Mouse (Mus musculus) testis, adult 2 months (tissue): Measurements from ENCODE around the gene Gm9046. TPM values are rescaled to one million over a fixed set of nuclear protein-coding genes. Genes with fewer than 3 reads are reported as not detected.

Source experiments
- H3K27ac ChIP-seq: fragments of 200-500 bp; 2 replicates; pipeline ENCODE4 v1.5.1; 2012; ENCODE audit warnings: low read depth, low read length; ENCODE audit not compliant: control insufficient read depth, insufficient read depth
- H3K27me3 ChIP-seq: fragments of 200-500 bp; 2 replicates; pipeline ENCODE4 v1.6.1; 2012; ENCODE audit warnings: mild to moderate bottlenecking, low read length, moderate library complexity; ENCODE audit not compliant: control insufficient read depth, insufficient read depth
- H3K36me3 ChIP-seq: fragments of 200-500 bp; 2 replicates; pipeline ENCODE4 v1.6.1; 2012; ENCODE audit warnings: mild to moderate bottlenecking, low read length; ENCODE audit not compliant: control insufficient read depth, insufficient read depth
- H3K4me1 ChIP-seq: fragments of 200-500 bp; 2 replicates; pipeline ENCODE4 v1.6.1; 2012; ENCODE audit warnings: low read length; ENCODE audit not compliant: control insufficient read depth, insufficient read depth
- H3K4me3 ChIP-seq: fragments of 200-500 bp; 2 replicates; pipeline ENCODE4 v1.5.1; 2012; ENCODE audit warnings: low read depth, mild to moderate bottlenecking, low read length, moderate library complexity, mixed read lengths; ENCODE audit not compliant: control insufficient read depth
- CTCF ChIP-seq: fragments of 200-500 bp; IDR thresholded peaks from 2 replicates; pipeline ENCODE4 v1.5.1; 2012; ENCODE audit warnings: low read depth, mild to moderate bottlenecking, inconsistent platforms, low read length, moderate library complexity; ENCODE audit not compliant: control insufficient read depth, insufficient read depth, insufficient replicate concordance
- POLR2A ChIP-seq: fragments of 200-500 bp; IDR thresholded peaks from 2 replicates; pipeline ENCODE4 v1.6.1; 2012; ENCODE audit warnings: low read depth, mild to moderate bottlenecking, inconsistent platforms, low read length, moderate library complexity; ENCODE audit not compliant: control insufficient read depth
- polyA plus RNA-seq: library from polyadenylated mRNA; depleted of rRNA; stranded (reverse); fragments of >200 nt; gene quantifications from 2 replicates; pipeline ENCODE4 v1.2.3, GENCODE M21; 2012; rRNA removed

Gm9046 gene
- polyA plus RNA-seq, 1 experiment, result not detected

- Histone ChIP-seq H3K4me3 (no peak within 1 kb of the TSS), H3K27me3 (no peaks in the 10 kb centered on the region), H3K4me1 (no peaks in the 10 kb centered on the region), H3K27ac (no peak within 1 kb of the TSS), H3K36me3 (no peaks in the 10 kb centered on the region)
- TF ChIP-seq CTCF (no peak), POLR2A (no peak)
These were observed 48.1 kb downstream of the Gm9046 start, which contains the start of gene Iltifb for GRCm38 (mm10) chr10:118294938-118295337. Gene Iltifb (minus strand): TSS chr10:118295038.

Other genes with a start within 250 kb of the Gm9046 start
- gene Mdm1, start 201.4 kb downstream of the Gm9046 start, polyA plus RNA-seq, result 45.0 and 52.4 TPM in 2 replicates
- gene Il22, start 138.3 kb downstream of the Gm9046 start, polyA plus RNA-seq, result not detected in 2 replicates
- not detected in 2 replicates for gene Gm32717, start 102.5 kb downstream of the Gm9046 start, polyA plus RNA-seq
- not detected in 2 replicates for gene Gm32802, start 84.6 kb downstream of the Gm9046 start, polyA plus RNA-seq
- not detected in 2 replicates for gene Iltifb, start 48.2 kb downstream of the Gm9046 start, polyA plus RNA-seq
- gene Gm9040, start 16.3 kb downstream of the Gm9046 start, polyA plus RNA-seq, result not detected in 2 replicates
- gene Gm9044, start 10.8 kb downstream of the Gm9046 start, polyA plus RNA-seq, result not detected in 2 replicates
- gene Gm9045, start 5.4 kb downstream of the Gm9046 start, polyA plus RNA-seq, result not detected in 2 replicates
- gene Gm9048, start 5.4 kb upstream of the Gm9046 start, polyA plus RNA-seq, result not detected in 2 replicates
- not detected in 2 replicates for gene Gm9049, start 10.8 kb upstream of the Gm9046 start, polyA plus RNA-seq
- not detected in 2 replicates for gene Ifng, start 97.8 kb upstream of the Gm9046 start, polyA plus RNA-seq